Mouse (Mus musculus): ENCODE results near the gene Rhoc. TPM values are rescaled to one million over a fixed set of nuclear protein-coding genes. Genes with fewer than 3 reads are reported as not detected.

Gene Rhoc
- total and polyA plus RNA-seq, 3 experiments: 0.21 TPM; not detected in 2

DNA sequence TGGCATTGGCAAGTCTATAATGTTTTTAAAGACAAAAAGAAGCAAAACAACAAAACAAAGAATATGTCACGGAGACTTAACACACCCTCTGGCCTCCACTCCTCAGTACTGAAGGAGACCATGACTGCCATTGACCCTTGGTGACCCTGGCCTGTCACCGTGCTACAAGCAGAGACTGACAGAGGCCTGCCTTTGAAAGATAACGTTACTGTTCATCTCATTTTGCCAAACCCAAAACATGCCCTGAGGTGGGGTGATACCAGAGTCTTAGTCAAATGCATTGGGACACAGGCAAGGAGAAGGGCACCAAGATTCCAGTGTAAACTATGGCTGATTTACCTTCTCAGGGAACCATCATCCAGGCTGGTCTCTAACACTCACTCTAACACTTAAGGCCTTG lies 19.0 kb upstream of the Rhoc start:
- Histone ChIP-seq H3K9me3 (replicated peaks; ENCODE audit: insufficient read depth, low read length) (no peaks in the 10 kb centered on the region), H3K79me2 (ENCODE audit: control insufficient read depth, insufficient read depth, low read length, poor library complexity) (no peaks in the 10 kb centered on the region), H3K9ac (ENCODE audit: control insufficient read depth, low read depth, low read length, poor library complexity, severe bottlenecking) (no peak overlapping the region), H3K36me3 (ENCODE audit: control insufficient read depth in 1 of 2, insufficient read depth in 2 of 2, low read length in 2 of 2) (no peaks in the 10 kb centered on the region), H3K4me1 (ENCODE audit: control insufficient read depth in 1 of 2, insufficient read depth in 2 of 2, low read length in 2 of 2) (peaks cover 3% of the 10 kb centered on the region in 2 experiments; a peak in 3 of 4 replicates), H3K27me3 (ENCODE audit: control insufficient read depth in 1 of 2, insufficient read depth in 2 of 2, low read length in 2 of 2) (no peaks in the 10 kb centered on the region), H3K4me3 (ENCODE audit: control insufficient read depth in 1 of 2, insufficient read depth in 1 of 2, low read depth in 2 of 2, low read length in 2 of 2) (no peak overlapping the region), H3K27ac (ENCODE audit: control insufficient read depth, low read depth, low read length) (no peak overlapping the region)
- no peak for DNase-seq (ENCODE audit: low read depth, low spot score)
- TF ChIP-seq ETS1 (IDR thresholded peaks at IDR 0.05; ENCODE audit: low read depth, low read length) (no peak), E2F4 (IDR thresholded peaks at IDR 0.05; ENCODE audit: borderline replicate concordance, low read depth, low read length) (no peak), ELF1 (IDR thresholded peaks at IDR 0.05; ENCODE audit: low read depth, low read length) (no peak), TAL1 (IDR thresholded peaks at IDR 0.05; ENCODE audit: low read length) (peak; percentile 32; the same call in 1 of the 2 replicates), SMC3 (IDR thresholded peaks at IDR 0.05; ENCODE audit: low read depth, low read length) (no peak), KAT2A (conservative IDR thresholded peaks at IDR 0.05; ENCODE audit: low read depth, low read length) (no peak), HCFC1 (IDR thresholded peaks at IDR 0.05; ENCODE audit: low read depth, low read length) (no peak), EP300 (IDR thresholded peaks at IDR 0.05; ENCODE audit: low read depth in 1 of 2, low read length in 2 of 2) (peak in 1 of 2 experiments; percentile 30; a peak in 1 of 4 replicates), GATA1 (IDR thresholded peaks at IDR 0.05; ENCODE audit: low read depth, low read length) (no peak), ZKSCAN1 (IDR thresholded peaks at IDR 0.05; ENCODE audit: low read depth, low read length) (no peak), BHLHE40 (IDR thresholded peaks at IDR 0.05; ENCODE audit: borderline replicate concordance, low read depth, low read length) (no peak), NELFE (IDR thresholded peaks at IDR 0.05; ENCODE audit: low read depth, low read length) (no peak), SIN3A (IDR thresholded peaks at IDR 0.05; ENCODE audit: low read length) (no peak), MEF2A (IDR thresholded peaks at IDR 0.05; ENCODE audit: extremely low read depth, insufficient replicate concordance, low read depth, low read length, poor library complexity, severe bottlenecking) (no peak), CHD2 (IDR thresholded peaks at IDR 0.05; ENCODE audit: low read length) (no peak), GABPA (IDR thresholded peaks at IDR 0.05; ENCODE audit: low read depth, low read length) (no peak), TCF12 (IDR thresholded peaks at IDR 0.05; ENCODE audit: low read depth, low read length) (0 out of 2 replicates have a peak, but pooled peaks have one; percentile 24), CHD1 (IDR thresholded peaks at IDR 0.05; ENCODE audit: low read depth, low read length) (no peak)

DNA sequence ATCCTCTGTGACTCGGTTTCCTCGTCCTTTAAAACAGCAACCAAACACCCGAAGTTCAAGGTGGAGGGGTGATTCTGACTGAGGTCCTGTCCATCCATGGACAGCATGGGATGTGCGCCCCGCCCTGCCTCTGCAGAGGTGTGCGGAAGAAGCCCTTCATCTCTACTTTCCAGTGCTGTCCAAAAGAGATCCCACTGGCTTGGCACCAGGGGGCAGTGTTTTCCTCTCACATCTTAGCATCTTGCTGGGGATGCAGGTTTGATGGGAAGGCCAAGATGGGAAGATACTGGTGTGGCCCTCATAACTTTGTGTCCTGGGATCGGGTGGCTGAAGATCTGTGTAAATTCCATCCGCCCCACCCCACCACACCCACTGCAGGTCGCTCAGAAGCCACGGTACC lies 18.1 kb upstream of the Rhoc start:
- no peaks in the 10 kb centered on the region; a peak in 1 of 4 replicates for H3K27me3 ChIP-seq (ENCODE audit: control insufficient read depth in 1 of 2, insufficient read depth in 2 of 2, low read length in 2 of 2)
- peaks cover 3% of the 10 kb centered on the region in 2 experiments; a peak in 3 of 4 replicates for H3K4me1 ChIP-seq (ENCODE audit: control insufficient read depth in 1 of 2, insufficient read depth in 2 of 2, low read length in 2 of 2)
- no peak overlapping the region for H3K4me3 ChIP-seq (ENCODE audit: control insufficient read depth in 1 of 2, insufficient read depth in 1 of 2, low read depth in 2 of 2, low read length in 2 of 2)
- H3K9ac ChIP-seq (ENCODE audit: control insufficient read depth, low read depth, low read length, poor library complexity, severe bottlenecking): no peak overlapping the region
- no peaks in the 10 kb centered on the region for H3K36me3 ChIP-seq (ENCODE audit: control insufficient read depth in 1 of 2, insufficient read depth in 2 of 2, low read length in 2 of 2)
- H3K27ac ChIP-seq (ENCODE audit: control insufficient read depth, low read depth, low read length): no peak overlapping the region
- H3K79me2 ChIP-seq (ENCODE audit: control insufficient read depth, insufficient read depth, low read length, poor library complexity): no peaks in the 10 kb centered on the region
- DNase-seq (ENCODE audit: low read depth, low spot score): peak; percentile 59
- no peaks in the 10 kb centered on the region for H3K9me3 ChIP-seq (replicated peaks; ENCODE audit: insufficient read depth, low read length)
- TF ChIP-seq MAX (IDR thresholded peaks at IDR 0.05; ENCODE audit: low read length) (no peak), NELFE (IDR thresholded peaks at IDR 0.05; ENCODE audit: low read depth, low read length) (no peak), KAT2A (conservative IDR thresholded peaks at IDR 0.05; ENCODE audit: low read depth, low read length) (no peak), RAD21 (IDR thresholded peaks at IDR 0.05; ENCODE audit: low read depth, low read length) (peak; percentile 65), MYB (IDR thresholded peaks at IDR 0.05; ENCODE audit: low read depth, low read length) (no peak), ZC3H11A (IDR thresholded peaks at IDR 0.05; ENCODE audit: low read depth, low read length) (peak; percentile 69), UBTF (IDR thresholded peaks at IDR 0.05; ENCODE audit: borderline replicate concordance, insufficient read depth, low read depth, low read length) (no peak), SMC3 (IDR thresholded peaks at IDR 0.05; ENCODE audit: low read depth, low read length) (peak; percentile 84), POLR2A (IDR thresholded peaks at IDR 0.05; ENCODE audit: control insufficient read depth in 1 of 2, insufficient read depth in 1 of 2, low read depth in 1 of 2, low read length in 2 of 2, poor library complexity in 1 of 2) (no peak), TBP (IDR thresholded peaks at IDR 0.05; ENCODE audit: low read depth, low read length) (no peak), MAZ (IDR thresholded peaks at IDR 0.05; ENCODE audit: low read depth, low read length) (peak; percentile 43; the same call in 1 of the 2 replicates), JUND (IDR thresholded peaks at IDR 0.05; ENCODE audit: low read depth, low read length) (no peak), MEF2A (IDR thresholded peaks at IDR 0.05; ENCODE audit: extremely low read depth, insufficient replicate concordance, low read depth, low read length, poor library complexity, severe bottlenecking) (no peak), MAFK (IDR thresholded peaks at IDR 0.05; ENCODE audit: borderline replicate concordance, low read depth, low read length) (no peak), GABPA (IDR thresholded peaks at IDR 0.05; ENCODE audit: low read depth, low read length) (no peak), BHLHE40 (IDR thresholded peaks at IDR 0.05; ENCODE audit: borderline replicate concordance, low read depth, low read length) (no peak), TCF12 (IDR thresholded peaks at IDR 0.05; ENCODE audit: low read depth, low read length) (no peak), NRF1 (IDR thresholded peaks at IDR 0.05; ENCODE audit: insufficient read depth, low read depth, low read length, poor library complexity, severe bottlenecking) (no peak), ZNF384 (IDR thresholded peaks at IDR 0.05; ENCODE audit: low read depth, low read length) (no peak), MXI1 (IDR thresholded peaks at IDR 0.05; ENCODE audit: low read depth, low read length) (no peak)

Data from MEL (cell line).